18 mouse cellular contexts compared by ENCODE assay signal in the genomic region with DNA sequence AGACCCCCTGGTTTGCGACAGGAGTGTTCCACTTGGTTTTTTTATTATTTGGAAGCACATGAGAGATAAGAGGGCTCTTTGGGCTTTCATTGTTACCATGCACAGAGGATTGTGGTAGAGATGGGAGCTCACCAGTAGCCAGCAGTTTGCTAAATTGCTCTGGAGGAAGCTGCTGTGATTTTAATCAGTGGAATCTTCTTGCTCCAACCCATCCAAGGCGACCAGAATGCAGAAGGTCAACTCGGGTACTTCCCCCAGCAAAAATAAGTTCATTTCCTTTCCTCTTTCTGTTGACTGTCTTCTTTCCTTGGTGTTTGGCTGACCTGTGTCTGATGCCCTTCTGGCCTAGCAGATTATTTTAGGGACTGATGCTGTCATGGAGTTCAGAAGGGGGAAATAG.
A peak's percentile ranks its signal among the peaks of the same experiment; 100 is the strongest.
DNase-seq lines count a peak whose midpoint lies in the region; TF ChIP-seq lines count a peak whose summit lies in the region.
"Had no signal": no experiment of that assay in that cellular context is flagged by ENCODE, and none has a peak within 500 bp of the region (broad histone marks: within the 10 kb centered on the region; RNA-seq: fewer than 3 reads in every experiment).

No protein-coding gene starts in this region.

- no peak for TF ChIP-seq CTCF in gastrocnemius, adult 2 months (IDR thresholded peaks at IDR 0.05)

- no peak for DNase-seq in gastrocnemius, adult 2 months
- DNase-seq in gastrocnemius, postnatal 10 days: no peak
- peak; percentile 51 for DNase-seq in heart, embryonic 10.5 days (ENCODE audit: low spot score)
- DNase-seq in heart, postnatal 36 days: no peak
- peak; percentile 10 to 19 for DNase-seq in kidney, adult 8-10 months
- DNase-seq in kidney, adult 18-20 months: no peak
- DNase-seq in urinary bladder, postnatal 14 days (ENCODE audit: low spot score): no peak
- DNase-seq: B cell, adult 2 months; cerebellum, adult 11 months; cerebellum, adult 9-10 months; cerebellum, postnatal 25 days had no signal

- H3K9me3 ChIP-seq in heart, embryonic 10.5 days: no peaks in the 10 kb centered on the region
- H3K9me3 ChIP-seq: embryonic facial prominence, embryonic 12.5 days; forebrain, embryonic 15.5 days; heart, embryonic 13.5 days; hindbrain, embryonic 13.5 days had no signal

- H3K27ac ChIP-seq in gastrocnemius, adult 2 months: peak overlapping the region; percentile 73
- H3K27ac ChIP-seq in heart, embryonic 10.5 days: no peak overlapping the region
- peak overlapping the region; percentile 64 for H3K27ac ChIP-seq in brown adipose tissue, adult 24 weeks (replicated peaks; ENCODE audit: low read depth, low read length)
- H3K27ac ChIP-seq: embryonic facial prominence, embryonic 12.5 days; forebrain, embryonic 15.5 days; heart, embryonic 13.5 days; hindbrain, embryonic 13.5 days; hindbrain, postnatal 0 days had no signal

- H3K36me3 ChIP-seq in heart, embryonic 10.5 days: no peaks in the 10 kb centered on the region
- H3K36me3 ChIP-seq: embryonic facial prominence, embryonic 12.5 days; forebrain, embryonic 15.5 days; G1E; heart, embryonic 13.5 days; hindbrain, embryonic 13.5 days had no signal

- peaks cover 14% of the 10 kb centered on the region for H3K4me1 ChIP-seq in heart, embryonic 10.5 days
- peaks cover 19% of the 10 kb centered on the region for H3K4me1 ChIP-seq in brown adipose tissue, adult 24 weeks (ENCODE audit: control insufficient read depth, insufficient read depth, insufficient read length, low read length)
- H3K4me1 ChIP-seq: embryonic facial prominence, embryonic 12.5 days; forebrain, embryonic 15.5 days; hindbrain, embryonic 13.5 days had no signal

- H3K27me3 ChIP-seq in heart, embryonic 10.5 days (ENCODE audit: insufficient read depth, poor library complexity, severe bottlenecking): no peaks in the 10 kb centered on the region
- H3K27me3 ChIP-seq: embryonic facial prominence, embryonic 12.5 days; forebrain, embryonic 15.5 days; heart, embryonic 13.5 days; hindbrain, embryonic 13.5 days had no signal

- intact Hi-C loops in gastrocnemius, adult 2 months (cut with DNase I): loop anchor here (5.0 kb wide), 1 partner anchor 186 kb away; a partner anchor contains a TSS
- intact Hi-C loops in heart, postnatal 36 days (cut with DNase I): loop anchor here (2.0 to 5.0 kb wide), 6 partner anchors 50 to 502 kb away; no protein-coding TSS in a partner anchor

- H3K4me3 ChIP-seq in gastrocnemius, adult 2 months: no peak overlapping the region
- H3K4me3 ChIP-seq in heart, embryonic 10.5 days: no peak overlapping the region
- no peak overlapping the region for H3K4me3 ChIP-seq in brown adipose tissue, adult 24 weeks (ENCODE audit: insufficient read depth, low read depth, low read length)
- H3K4me3 ChIP-seq: embryonic facial prominence, embryonic 12.5 days; forebrain, embryonic 15.5 days; heart, embryonic 13.5 days; hindbrain, embryonic 13.5 days had no signal

- WGBS in heart, embryonic 10.5 days: 52% methylated on average over 3 of the region's 3 CpGs

Comparison
In these comparisons a context has a peak if more than half of its experiments do, and no peak if none do; other contexts are left out.
1. DNase-seq: peak in heart, embryonic 10.5 days (single experiment) and kidney, adult 8-10 months (2 of 2); none in gastrocnemius, adult 2 months (single experiment), gastrocnemius, postnatal 10 days (single experiment), heart, postnatal 36 days (0 of 2), kidney, adult 18-20 months (single experiment) and urinary bladder, postnatal 14 days (single experiment).